Comparison of ENCODE assay signal across 11 mouse cellular contexts in genomic region chr9:115317049-115317448, GRCm38 (mm10).
"Had no signal": no experiment of that assay in that cellular context is flagged by ENCODE, and none has a peak within 500 bp of the region (broad histone marks: within the 10 kb centered on the region; RNA-seq: fewer than 3 reads in every experiment).

No protein-coding gene starts in this region.

- DNase-seq: liver, postnatal 0 days; lung, adult 2 months; lung, postnatal 14 days; lung, postnatal 36 days; right cerebral cortex, postnatal 14 days; thymus, adult 2 months; thymus, postnatal 25 days; thymus, postnatal 4 days had no signal

- ATAC-seq: liver, postnatal 0 days; lung, postnatal 0 days; midbrain, embryonic 13.5 days; midbrain, embryonic 15.5 days had no signal
